Mouse (Mus musculus): Measurements from ENCODE around the gene Rptor.

- no peak for TF ChIP-seq POLR2A (IDR thresholded peaks at IDR 0.05; ENCODE audit: borderline replicate concordance, insufficient read depth, low read length)
- TF ChIP-seq CTCF (IDR thresholded peaks at IDR 0.05; ENCODE audit: borderline replicate concordance, insufficient read depth, low read depth, low read length): no peak
Observed at GRCm38 (mm10) chr11:119670690-119671666, 68.3 kb downstream of the Rptor start.
